Mouse (Mus musculus) MEL-GATA-1-ER (cell line): Measurements from ENCODE around the gene S100a16.

Experiments used
- DNase-seq: peaks from one replicate; pipeline ENCODE4 v3.0.0-alpha.2; 2012; ENCODE audit warnings: low read depth; ENCODE audit errors: extremely low read depth

The S100a16 gene

DNA sequence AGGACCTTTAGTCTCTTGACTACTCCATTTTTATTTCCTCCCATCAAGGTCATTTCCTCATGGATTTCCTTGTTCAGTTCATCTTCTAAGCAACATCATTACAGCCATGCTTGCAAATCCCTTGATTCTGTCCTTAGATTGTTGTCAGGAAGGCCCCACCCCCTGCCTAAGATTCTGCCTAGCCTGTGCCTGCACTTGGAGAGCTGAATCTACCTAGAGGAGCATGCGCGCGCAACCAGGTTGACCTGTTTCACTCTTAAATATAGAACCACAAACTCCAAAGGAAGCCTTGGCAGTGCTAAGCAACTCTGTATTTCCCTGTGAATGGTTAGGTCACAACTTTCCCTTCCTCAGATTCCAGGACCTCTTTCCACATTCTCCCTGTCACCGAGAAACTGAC, 19.3 kb upstream of the S100a16 start:
- DNase-seq: no peak

DNA sequence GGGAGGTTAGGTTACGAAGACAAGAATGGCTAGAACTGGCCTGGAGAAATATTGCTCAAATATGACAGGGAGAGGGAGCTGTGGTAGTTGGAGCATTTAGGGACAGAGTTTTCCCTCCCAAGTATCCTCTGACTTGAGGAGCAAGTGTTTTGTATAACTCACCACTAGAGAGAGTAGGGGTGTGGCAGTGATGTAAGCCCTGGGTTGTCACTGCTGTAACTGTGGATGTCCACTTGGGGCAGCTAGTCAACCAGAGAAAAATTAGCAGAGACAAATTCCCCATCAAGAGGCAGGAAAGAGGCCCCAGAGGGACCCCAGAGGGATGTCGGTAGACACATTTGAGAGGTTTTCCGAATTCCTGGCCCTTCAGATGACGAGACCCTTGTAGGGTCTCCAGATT, 11.6 kb upstream of the S100a16 start:
- peak; percentile 67 for DNase-seq

DNA sequence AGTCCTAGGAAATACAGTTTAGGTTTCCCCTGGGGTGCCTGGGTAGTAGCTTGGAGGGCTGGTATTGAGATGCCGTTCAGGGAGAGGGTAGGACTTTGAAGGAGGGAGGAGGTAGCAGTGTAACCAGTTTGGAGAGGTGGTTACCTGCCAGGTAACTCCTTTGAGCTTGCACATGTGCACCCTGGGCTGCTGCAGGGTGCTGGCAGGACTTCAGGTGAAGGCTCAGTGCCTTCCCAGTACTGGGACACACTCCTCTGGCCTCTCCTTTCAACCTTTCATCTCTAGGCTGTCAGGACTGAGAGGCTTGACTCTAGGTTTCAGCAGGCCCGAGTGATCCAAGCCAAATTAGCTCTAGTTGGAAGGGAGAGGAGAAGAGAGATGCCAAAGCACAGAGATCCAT, 11.0 kb upstream of the S100a16 start:
- DNase-seq: no peak

DNA sequence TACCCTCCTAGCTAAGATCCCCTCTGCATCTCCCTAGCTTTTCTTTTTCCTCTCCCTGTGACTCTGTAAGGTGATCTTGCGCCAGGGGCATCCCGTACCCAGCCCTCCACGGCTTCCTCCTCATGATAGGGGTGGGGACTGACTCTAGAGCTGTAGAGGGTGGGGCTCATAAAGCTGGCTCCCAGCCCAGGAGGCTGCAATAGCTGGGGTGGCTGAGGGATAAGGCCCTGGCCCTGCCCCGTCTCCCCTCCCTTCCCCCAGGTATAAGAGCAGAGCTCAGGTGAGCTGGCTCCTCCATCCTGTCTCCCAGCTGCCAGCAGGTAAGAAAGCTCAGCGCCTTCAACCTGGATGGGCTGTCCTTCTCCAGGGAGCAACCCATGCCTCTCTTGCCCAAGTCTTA, 10.5 kb upstream of the S100a16 start, which contains the start of gene S100a14:
TSS of gene S100a14 (plus strand) at position 277 of the 400 bp plus-strand sequence.
- peak; percentile 51 for DNase-seq

DNA sequence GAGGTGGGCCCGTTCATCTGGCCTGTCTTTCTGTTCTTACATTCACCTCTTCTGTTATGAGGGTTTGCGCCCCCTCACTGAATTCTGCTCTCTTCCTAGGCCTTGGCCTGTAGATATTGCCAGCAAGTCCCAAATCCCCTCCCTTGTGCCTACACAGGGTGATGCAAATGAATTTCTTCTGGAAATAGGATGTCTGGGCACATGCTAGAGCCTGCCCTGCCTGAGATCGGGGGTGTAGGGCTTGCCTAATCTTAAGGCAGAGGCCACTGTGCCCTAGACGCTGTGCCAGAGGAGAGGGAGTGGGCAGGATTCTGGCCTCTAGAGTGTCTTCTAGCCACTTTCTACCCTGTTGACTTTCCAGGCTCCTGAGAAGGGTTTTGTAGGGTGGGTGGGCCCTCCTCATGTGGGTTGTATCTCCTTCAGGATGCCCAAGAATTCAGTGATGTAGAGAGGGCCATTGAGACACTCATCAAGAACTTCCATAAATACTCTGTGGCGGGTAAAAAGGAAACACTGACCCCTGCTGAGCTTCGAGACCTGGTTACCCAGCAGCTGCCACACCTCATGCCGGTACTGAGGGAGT, 9.7 kb upstream of the S100a16 start:
- DNase-seq: no peak

DNA sequence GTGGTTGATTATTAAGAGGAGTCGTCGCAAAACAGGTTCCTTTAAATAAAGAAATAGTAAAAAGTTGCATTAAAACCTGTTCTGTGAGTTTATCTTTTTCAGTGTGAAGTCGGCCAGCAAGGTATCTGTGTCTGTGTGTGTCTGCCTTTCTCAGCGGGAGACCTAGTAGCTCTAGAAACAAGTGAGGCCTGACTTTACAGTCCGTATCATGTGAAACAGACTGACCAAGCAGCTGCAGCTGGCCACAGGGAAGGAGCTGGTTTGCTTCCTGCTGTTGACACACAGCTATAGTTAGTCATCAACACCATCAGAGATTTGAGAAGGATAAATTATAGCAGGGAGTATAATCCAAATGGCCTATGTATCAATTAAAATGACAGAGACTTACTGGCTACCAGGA, 5.3 kb upstream of the S100a16 start:
- DNase-seq: no peak

DNA sequence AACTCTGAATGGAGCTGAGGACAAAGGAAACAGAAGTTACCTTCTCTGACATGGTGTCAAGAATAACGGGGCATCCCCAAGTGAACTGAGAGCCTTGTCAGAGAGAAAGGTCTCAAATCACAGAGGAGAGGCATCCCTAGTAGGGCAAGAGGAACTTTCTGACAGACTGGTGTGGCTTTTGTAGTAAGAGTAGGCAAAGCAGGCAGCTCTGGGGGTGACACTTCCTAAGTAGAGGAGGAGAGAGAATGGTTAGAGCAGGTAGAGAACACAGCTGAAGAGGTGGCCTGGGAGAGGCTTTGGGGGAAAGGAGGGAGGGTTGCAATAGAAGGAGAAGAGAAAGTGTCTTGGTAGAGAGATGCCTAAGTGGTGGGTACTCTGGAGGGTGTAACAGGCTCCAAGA, 1.6 kb upstream of the S100a16 start:
- no peak for DNase-seq

DNA sequence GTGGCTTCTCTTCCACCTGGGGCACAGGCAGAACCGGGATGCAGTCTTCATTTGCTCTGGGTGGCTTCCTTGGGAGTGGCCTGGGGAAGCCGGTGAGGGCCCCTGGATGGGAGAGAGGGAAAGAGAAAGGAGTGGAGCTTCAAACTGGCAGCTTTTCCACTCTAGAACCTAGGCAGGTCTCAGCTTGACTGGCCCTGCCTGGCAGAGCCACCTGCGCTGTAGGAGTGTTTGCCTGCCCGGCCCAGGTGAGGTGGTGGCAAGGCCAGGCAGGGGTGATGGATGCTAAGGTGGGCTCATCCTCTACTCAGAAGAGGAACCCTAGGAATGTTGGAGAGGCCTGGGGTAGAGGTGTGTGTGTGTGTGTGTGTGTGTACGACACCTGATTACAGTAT, 847 bp downstream of the S100a16 start:
- DNase-seq: no peak

DNA sequence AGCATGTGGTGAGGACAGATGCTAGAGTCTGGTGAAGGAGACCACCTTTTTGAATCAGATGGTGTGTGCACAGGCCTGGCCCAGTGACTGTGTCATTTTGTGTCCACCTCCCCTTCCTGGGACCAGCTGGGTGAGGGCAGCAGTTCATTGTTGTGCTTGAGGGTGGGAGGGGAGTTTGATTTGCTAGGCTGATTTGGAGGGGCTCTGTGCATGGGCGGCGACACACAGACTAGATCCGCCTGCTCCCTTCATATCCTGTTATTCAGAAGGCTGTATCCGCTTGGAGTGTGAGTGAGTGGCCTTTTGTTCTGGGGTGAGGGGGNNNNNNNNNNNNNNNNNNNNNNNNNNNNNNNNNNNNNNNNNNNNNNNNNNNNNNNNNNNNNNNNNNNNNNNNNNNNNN, 3.9 kb downstream of the S100a16 start:
- DNase-seq: no peak

DNA sequence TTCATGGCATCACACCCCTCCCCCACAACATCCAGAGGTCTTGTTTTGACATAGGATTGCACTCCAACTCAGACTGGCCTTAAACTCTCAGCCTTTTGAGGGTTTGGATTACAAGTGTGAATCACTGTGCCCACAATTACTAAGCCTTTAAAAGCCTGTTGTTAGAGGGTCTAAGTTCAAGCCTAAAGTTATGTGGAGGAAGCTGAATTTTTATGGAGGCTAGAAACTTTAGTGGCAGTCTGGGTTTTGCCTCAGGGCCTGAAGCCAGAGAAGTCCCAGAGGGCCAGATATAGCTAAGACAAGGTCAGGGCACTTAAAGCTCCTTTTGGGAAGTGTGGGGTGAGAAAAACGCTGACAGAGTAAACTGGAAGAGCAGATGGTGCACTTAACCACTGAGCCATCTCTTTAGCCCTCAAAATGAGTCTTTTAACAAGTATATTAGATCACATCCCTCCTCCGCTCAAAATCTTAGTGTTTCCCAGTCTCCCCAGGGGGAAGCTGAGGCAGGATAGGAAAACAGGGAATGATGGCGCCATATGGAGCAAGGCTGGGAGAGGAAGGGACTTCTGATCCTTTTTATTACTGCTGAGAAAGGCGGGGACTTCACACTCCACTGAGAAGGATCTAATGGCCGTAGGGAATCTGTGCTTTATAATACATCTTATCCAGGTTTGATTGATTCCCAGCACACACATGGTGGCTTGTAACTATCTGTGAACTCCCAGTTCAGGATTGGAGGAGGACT, 12.8 kb downstream of the S100a16 start:
- no peak for DNase-seq

DNA sequence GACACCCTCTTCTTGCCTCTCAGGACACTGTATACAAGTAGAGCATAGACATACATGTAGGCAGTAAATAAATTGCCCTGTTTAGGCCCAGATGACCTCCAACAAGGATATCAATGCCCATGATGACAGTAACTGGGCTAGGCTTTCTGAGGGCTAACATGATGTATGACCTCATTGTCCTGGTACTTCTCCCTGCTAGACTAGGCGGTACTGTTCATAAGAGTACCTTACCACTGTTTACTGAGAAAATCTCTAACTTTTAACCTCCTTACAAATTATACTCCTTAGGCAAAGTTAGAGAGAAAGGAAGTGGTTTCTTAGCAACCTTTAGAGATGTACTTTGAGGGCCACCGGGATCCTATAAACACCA, 13.4 kb downstream of the S100a16 start:
- DNase-seq: no peak

DNA sequence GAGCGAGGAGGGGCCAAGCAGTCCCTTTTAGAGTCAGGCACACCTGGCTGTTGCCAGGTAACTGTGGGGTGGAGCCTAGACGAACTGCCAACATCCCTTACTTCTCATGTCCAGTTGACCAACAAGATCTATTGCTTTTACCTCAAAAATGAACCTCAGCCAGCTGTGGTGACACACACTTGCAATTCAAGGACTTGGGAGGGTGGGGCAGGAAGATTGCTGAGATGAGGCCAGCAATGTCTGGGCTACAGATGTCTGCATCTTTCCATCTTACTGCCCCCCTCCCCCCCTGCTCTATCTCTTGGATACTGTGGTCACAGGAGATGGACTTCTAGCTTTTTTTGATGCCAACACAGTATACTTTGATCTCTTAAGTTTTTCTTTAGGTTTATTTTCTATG, 15.2 kb downstream of the S100a16 start:
- DNase-seq: no peak

DNA sequence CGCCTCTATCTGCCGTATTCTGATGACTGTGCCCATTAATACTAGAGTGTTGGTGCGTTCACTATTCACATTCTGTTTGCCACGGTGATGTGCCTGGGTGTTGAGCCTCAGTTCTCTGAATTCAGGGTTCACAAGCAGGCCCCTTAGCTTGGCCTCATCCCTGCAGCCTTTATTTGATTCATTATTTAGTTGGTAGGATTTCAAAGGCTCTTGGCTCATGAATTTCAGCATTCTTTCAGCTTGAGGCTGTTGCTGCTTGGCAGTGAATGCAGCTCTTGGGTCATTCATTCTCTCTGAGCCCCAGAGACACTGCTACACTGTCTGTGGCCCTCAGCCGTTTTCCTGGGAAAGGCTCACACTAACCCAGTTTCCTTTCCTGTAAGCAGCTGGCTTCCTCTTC, 18.9 kb downstream of the S100a16 start:
- DNase-seq: no peak

DNA sequence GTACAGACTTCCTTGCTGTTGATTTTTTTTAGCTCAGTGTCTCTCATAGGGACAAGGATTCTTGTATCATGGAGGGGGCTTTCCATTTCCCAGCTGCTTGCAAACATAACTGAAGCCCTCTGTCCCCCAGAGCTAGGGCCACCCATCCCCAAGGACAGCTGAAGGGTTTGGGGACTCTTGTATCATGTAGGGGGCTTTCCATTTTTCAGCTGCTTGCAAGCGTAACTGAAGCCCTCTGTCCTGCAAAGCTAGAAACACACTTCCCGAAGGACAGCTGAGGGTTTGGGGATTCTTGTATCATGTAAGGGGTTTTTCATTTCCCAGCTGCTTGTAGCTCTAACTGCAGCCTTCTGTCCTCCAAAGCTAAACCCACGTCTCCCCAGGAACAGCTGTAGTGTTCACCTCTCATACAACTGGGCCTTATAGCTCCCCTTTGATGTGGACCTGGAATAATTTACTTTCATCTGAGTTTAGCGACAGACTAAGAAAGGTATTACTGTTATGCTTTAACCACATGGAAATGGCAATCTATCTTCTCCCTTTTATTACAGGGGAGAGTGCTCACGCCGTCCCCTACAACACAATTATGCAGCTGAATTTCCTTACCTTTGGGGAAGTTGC, 23.1 kb downstream of the S100a16 start, which contains the start of gene S100a3:
TSS of gene S100a3 (plus strand) at position 571 of the 621 bp plus-strand sequence.
- no peak for DNase-seq

DNA sequence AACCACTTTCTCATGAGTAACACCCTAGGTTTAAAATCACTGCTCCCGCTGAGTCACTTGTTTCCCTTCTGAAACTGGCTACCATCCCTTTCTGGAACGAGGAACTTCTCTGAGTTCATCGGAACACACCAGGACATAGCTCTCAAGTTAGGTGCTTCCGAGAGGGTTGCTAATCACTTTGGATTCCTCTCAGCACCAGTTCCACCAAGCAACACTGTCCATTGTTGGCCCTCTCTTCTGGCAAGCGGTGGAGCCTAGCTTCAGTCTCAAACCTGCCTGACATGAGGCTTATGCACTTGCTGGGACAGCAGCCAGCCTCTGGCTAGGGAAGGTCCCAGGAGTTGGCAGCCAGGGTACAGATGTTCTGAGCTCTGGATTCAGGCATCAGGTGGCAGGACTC, 37.6 kb downstream of the S100a16 start:
- no peak for DNase-seq

DNA sequence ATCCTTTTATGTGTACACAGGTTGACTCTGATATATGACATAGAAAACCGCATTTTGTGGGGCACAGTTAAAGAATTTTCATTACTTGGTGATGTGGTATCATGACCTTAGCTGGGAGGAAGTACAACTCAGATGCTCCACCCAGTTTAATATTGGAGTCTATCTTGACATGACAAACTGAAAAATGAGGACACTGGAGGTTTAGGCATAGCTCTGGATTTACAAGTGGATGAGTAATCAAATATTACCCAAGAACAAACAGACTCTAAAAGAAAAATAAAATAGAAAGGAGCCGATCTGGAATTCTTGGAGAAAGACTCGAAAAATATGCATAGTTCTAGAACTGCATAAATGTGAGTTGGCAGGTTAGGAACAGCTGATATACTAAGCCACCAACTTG, 38.3 kb downstream of the S100a16 start:
- no peak for DNase-seq

DNA sequence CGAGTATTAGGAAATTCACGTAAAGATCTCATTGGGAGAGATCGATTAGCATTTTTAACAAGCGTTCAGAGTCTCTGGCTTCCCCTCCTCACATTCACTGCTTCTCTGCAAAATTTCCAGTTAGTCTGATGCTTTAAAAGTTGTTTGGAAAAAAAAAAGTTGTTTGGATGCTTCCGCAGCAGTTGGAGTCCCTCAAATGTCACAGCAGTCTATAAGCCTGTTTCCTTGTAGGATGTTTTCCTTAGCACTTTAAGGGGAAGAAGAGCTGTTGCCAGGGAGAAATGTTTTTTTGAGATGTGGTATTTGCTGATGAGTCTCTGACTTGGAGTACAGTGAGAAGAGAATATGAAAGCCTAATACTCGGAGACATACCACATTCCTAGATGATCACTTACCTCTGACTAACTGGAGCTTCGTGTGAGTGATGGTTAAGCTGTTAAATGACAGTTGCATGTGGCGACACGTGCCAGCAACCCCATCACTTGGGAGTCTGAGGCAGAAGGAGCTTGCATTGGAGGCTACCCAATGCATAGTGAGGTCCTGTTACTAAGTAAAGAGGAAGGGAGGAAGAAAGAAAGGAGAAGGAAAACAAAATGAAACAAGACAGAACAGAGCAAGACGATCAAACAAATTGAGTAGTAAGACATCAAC, 39.4 kb downstream of the S100a16 start:
- DNase-seq: no peak

DNA sequence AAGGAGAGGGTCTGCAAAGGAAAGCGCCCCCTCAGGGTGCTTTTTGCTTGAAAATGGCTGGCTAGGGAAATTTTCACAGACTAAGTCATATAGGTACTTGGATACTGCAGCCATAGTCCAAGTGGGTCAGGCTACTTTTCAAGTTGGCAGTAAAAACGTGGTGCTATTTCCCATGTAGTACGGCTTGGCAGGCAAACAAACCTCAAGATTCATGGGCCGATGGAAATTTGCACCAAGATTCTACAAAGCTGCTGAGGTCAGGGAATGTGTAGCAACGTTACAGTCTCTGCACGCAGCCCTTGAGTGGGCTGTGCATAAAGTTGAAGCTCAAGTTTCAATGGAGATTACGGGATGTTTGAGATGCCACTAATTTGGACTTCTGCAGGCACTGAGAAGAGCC, 42.4 kb downstream of the S100a16 start:
- no peak for DNase-seq

DNA sequence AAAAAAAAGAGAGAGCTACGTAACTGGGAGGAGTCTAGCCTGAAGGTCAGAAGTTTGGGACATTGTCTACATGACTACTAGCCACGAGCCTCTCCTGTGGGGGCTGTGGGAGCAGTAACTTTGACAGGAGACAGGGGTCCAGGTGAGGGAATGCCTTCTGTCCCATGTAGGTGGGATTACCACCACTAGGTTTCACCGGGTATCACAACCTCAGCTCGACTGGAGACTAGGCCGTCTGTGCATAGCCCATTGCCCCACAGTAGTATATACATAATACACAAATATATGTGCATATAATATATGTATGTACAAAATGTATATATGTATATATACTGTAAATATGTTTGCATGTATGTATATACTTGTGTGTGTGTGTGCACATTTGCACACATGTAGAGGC, 44.1 kb downstream of the S100a16 start:
- DNase-seq: no peak

DNA sequence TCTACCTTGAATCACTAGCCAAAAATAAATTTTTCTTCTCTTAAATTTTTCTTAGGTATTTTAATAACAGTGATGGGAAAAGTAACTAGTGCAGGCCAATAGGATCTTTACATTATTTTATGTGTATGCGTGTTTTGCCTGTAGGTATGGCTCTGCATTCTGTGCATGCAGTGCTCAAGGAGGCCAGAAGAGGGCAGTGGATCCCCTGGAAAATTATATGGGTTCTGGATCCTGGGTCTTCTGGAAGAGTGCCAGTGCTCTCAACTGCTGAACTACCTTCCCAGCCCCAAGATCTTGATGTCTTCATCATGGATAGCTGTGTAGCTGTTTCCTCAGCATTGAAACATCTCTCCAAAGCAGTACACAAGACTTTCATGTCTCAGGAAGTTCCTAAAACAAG, 45.1 kb downstream of the S100a16 start:
- DNase-seq: no peak

DNA sequence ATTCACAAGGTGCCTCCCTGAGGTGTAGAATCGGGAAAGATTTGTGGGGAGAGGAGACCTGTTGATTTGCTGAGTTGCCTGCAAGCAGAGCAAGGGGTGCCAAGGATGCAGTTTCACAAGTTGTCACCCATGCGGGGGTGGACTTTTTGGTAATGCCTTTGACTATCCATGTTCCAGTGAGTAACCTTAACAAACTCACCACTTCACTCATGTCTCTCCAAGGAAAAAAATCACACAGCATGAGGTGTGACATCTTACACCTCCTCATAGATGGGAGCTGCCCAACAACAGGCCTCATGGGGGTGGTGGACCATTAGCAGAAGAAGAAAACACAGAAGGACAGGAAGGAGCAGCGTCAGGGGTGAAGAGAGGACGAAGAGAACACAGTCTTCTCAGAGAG, 45.5 kb downstream of the S100a16 start:
- no peak for DNase-seq

DNA sequence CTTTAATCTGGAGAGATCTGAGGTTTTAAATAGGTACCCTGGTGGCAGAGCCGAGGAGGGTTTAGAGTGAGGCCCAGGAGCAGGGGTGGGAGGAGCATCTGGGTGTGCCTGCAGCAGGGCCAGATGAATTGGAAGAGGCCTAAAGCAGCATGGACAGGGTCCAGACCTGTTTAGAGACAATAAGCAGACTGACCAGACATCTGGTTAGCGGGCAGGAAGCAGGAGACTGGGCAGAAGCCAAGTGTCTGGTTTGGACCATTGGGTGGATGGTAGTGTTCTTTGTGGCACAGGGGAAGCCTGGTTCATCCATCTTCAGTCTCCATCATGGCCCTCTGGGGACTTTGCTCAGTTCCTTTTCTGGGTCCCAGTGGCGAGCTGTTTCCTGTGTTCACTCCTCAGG, 46.8 kb downstream of the S100a16 start:
- DNase-seq: no peak
